Mouse (Mus musculus): ENCODE measurements around the gene Fgf8.

DNA sequence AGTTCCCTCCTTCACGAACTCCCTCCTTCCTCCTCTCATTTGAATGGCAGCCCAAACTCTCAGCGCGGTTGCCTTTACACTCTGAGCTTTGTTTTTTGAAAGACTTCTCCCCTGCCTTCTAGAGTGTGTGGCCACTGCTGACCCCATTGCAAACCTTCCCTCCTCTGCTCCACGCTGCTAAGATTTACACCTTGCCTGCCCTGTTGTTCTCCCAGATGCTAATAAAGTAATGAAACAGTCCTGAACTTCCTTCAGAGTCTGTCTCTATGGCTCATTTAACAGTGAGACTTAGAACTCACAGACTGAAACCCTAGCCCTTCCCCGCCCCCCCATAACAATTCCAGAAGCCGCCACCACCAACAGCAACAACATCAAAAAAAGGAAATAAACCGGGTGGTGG is 46.6 kb upstream of the Fgf8 start:
- TF ChIP-seq CTCF (conservative IDR thresholded peaks at IDR 0.05; ENCODE audit: insufficient read depth, insufficient read length, low read depth, low read length) (no peak), POLR2A (IDR thresholded peaks at IDR 0.05; ENCODE audit: low read depth, low read length) (no peak)

Data from kidney, adult 2 months (tissue).